Mouse (Mus musculus) kidney, postnatal 0 days (tissue): ENCODE measurements around the gene Limk1. TPM values are rescaled to one million over a fixed set of nuclear protein-coding genes. Genes with fewer than 3 reads are reported as not detected.

Source experiments
- ATAC-seq: fragments of 200-750 bp; cut with Nextera tagmentation; replicated peaks from 2 replicates; pipeline ENCODE4 v1.8.0; 2017; ENCODE audit warnings: low read depth, moderate number of reproducible peaks, moderate TSS enrichment, moderate library complexity; ENCODE audit not compliant: low FRiP score
- DNase-seq: peaks from one replicate; pipeline ENCODE4 v3.0.0-alpha.2; 2016; ENCODE audit warnings: low spot score
- H3K27ac ChIP-seq: fragments of 300-500 bp; sonication (generic); 2 replicates; pipeline ENCODE4 v1.5.1; 2014; ENCODE audit warnings: mild to moderate bottlenecking
- H3K27me3 ChIP-seq: fragments of 300-500 bp; sonication (generic); 2 replicates; pipeline ENCODE4 v1.6.1; 2014; ENCODE audit warnings: low read length, mixed read lengths; ENCODE audit not compliant: insufficient read depth
- H3K36me3 ChIP-seq: fragments of 300-500 bp; sonication (generic); 2 replicates; pipeline ENCODE4 v1.6.1; 2014; ENCODE audit warnings: low read length, mixed read lengths; ENCODE audit not compliant: insufficient read depth
- H3K4me1 ChIP-seq: fragments of 300-500 bp; sonication (generic); replicated peaks from 2 replicates; pipeline ENCODE4 v1.6.1; 2014; ENCODE audit warnings: antibody characterized with exemption, low read length, mixed read lengths; ENCODE audit not compliant: insufficient read depth
- H3K4me2 ChIP-seq: fragments of 300-500 bp; sonication (generic); 2 replicates; pipeline ENCODE4 v1.6.1; 2014; ENCODE audit warnings: mild to moderate bottlenecking, low read length, moderate library complexity, mixed read lengths
- H3K4me3 ChIP-seq: fragments of 300-500 bp; sonication (generic); replicated peaks from 2 replicates; pipeline ENCODE4 v1.5.1; 2014; ENCODE audit warnings: low read depth, low read length
- H3K9ac ChIP-seq: fragments of 300-500 bp; sonication (generic); 2 replicates; pipeline ENCODE4 v1.6.1; 2014; ENCODE audit warnings: low read depth, low read length
- H3K9me3 ChIP-seq: fragments of 300-500 bp; sonication (generic); replicated peaks from 2 replicates; pipeline ENCODE4 v1.6.1; 2016; ENCODE audit warnings: low read length, inconsistent platforms, mixed read lengths
- CTCF ChIP-seq: IDR thresholded peaks from 2 replicates; pipeline ENCODE4 v1.5.1; 2016; ENCODE audit warnings: antibody characterized with exemption, low read depth, mild to moderate bottlenecking, moderate library complexity
- WGBS: fragments of 180-500 bp; shearing (Covaris S2); extraction: QIAGEN DNeasy Blood & Tissue Kit; methylation state at CpG from one replicate; pipeline ENCODE4 v1.1.7; 2014; 5-methylcytosine and 5-hydroxymethylcytosine counted together
- polyA plus RNA-seq: library from polyadenylated mRNA; unstranded; fragments of >200 nt; fragmentation: Nextera tagmentation; extraction: Ambion mirVana; gene quantifications from 2 replicates; pipeline ENCODE4 v1.2.1, GENCODE M21; 2015

Gene Limk1
- polyA plus RNA-seq, 1 experiment from 2014 or later: 3.4 TPM

DNA sequence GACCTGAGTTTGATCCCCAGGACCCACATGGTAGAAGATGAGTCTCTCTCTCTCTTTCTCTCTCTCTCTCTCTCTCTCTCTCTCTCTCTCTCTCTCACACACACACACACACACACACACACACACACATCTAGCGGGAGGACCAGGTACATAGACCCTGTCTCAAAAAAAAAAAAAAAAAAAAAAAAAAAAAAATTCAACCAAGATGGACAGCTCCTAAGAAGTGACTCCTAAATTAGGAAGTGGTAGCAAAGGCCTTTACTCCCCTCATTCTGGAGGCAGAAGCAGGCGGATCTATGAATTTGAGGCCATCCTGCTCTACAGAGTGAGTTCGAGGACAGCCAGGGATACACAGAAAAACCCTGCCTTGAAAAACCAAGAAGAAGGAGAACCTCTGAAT, 48.0 kb downstream of the Limk1 start:
- WGBS: 93% methylated on average over 3 of the region's 3 CpGs
- DNase-seq (no peak), ATAC-seq (no peak)
- Histone ChIP-seq H3K9me3 (no peaks in the 10 kb centered on the region), H3K4me1 (peaks cover 4% of the 10 kb centered on the region; the same call in 1 of the 2 replicates), H3K27ac (no peak overlapping the region), H3K9ac (no peak overlapping the region), H3K4me3 (no peak overlapping the region), H3K36me3 (peaks cover 9% of the 10 kb centered on the region), H3K27me3 (no peaks in the 10 kb centered on the region), H3K4me2 (no peak overlapping the region)
- TF ChIP-seq CTCF: no peak

DNA sequence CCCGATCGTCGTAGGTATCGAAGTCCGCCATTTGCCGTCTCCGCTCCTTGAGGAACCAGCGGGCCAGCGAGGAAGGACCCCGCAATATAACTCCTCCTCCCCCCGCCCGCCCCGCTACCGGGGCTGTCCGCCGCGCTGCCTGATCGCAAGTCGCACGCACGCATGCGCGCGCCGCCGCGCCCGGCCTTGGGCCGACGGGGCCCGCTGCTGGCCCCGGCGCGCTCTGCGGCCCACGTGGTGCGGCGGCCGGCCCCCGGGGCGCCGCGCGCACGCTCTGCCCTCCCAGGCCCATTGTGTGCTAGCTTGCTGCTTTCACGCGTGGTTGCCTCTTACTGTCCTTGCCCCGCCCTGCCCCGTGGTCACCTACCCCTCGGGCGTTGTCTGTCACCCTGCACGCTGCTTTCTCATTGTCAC, 49.1 kb downstream of the Limk1 start, which contains the start of gene Eif4h:
TSS of gene Eif4h (minus strand) at position 222 of the 414 bp plus-strand sequence.
- H3K9me3 ChIP-seq: no peaks in the 10 kb centered on the region
- WGBS: under 1% methylated on average over 49 of the region's 52 CpGs
- peaks cover 4% of the 10 kb centered on the region; the same call in 1 of the 2 replicates for H3K4me1 ChIP-seq
- DNase-seq: peak; percentile 96
- H3K9ac ChIP-seq: peak within 1 kb of the TSS; percentile 99
- peak within 1 kb of the TSS; percentile 96 for H3K4me3 ChIP-seq
- peaks cover 11% of the 10 kb centered on the region for H3K36me3 ChIP-seq
- H3K27ac ChIP-seq: peak within 1 kb of the TSS; percentile 95
- TF ChIP-seq CTCF: no peak
- peak within 1 kb of the TSS; percentile 81 for H3K4me2 ChIP-seq
- ATAC-seq: peak; percentile 96
- H3K27me3 ChIP-seq: no peaks in the 10 kb centered on the region

DNA sequence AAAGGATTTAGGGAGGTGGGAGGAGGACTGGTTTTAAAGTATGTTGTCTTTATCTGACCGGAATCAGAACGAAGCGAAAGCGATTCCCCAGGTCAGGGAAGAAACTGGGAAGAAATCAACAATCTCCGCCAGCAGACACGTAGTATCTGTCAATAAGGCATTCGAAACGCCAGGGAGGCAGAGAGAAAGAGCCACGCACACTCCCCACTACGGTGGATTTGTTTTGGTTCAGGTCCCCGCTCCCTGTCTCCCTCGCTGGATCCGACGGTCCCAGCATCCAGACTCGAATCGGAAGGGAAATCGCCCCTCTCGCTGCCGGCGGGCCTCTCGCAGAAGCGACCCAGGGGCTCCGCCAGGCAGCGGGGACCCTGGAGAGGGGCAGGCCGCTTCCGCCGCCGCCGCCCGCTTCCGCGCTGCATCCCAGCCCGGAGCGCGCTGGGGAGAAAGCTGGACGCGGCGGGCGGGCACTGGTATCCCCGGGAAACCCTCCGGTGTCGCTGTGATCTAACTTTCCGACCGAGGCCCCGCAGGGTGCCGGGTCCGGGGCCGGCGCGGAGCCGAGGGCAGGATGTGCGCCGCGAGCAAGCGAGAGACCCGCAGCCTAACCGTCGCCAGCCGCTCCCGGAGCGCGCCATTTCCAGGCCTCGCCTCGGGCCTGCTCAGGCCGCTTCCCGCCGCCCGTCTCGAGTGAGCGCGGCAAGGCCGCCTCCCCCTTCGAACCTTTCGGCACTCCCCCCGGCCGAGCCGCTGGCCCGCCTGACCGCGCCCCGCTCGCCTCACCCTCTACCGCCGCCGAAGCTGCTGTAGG, 49.7 kb downstream of the Limk1 start:
- ATAC-seq (peak; percentile 18; the same call in 1 of the 2 replicates), DNase-seq (peak; percentile 37)
- WGBS: under 1% methylated on average over 67 of the region's 85 CpGs

DNA sequence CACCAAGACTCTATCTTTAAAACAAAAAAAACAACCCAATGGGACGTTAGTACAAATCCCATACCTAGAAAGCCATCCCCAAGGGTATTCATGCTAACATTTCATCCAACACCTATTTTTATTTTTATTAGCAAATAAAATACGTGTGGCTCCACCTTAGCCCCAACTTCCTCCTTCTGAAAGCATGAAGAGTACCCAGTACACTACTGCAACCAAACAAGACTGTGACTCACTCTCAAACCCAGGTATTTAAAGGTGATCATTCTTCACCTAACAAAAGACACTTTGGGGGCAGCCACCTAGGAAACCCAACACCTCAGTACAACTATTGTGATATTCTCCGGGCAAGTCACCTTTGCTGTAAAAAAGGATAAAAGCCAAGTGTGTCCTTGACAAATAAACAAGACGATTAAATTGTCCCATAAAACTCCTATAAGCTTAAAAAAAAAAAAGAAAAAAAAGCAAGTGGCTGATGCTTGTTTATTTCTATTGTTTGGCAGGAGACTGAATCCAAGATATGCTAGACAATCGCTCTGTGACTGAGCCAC, 50.5 kb downstream of the Limk1 start:
- no peak for TF ChIP-seq CTCF
- 8% methylated on average over 5 of the region's 5 CpGs for WGBS
- ATAC-seq: no peak
- no peak for DNase-seq
- H3K27ac ChIP-seq: peak overlapping the region; percentile 95
- peak overlapping the region; percentile 81 for H3K4me2 ChIP-seq
- no peaks in the 10 kb centered on the region for H3K27me3 ChIP-seq
- peak overlapping the region; percentile 99 for H3K9ac ChIP-seq
- H3K9me3 ChIP-seq: no peaks in the 10 kb centered on the region
- H3K4me3 ChIP-seq: peak overlapping the region; percentile 96
- peaks cover 4% of the 10 kb centered on the region; the same call in 1 of the 2 replicates for H3K4me1 ChIP-seq
- peaks cover 11% of the 10 kb centered on the region for H3K36me3 ChIP-seq

More for the DNA sequence above, 49.7 kb downstream of the Limk1 start:
- Histone ChIP-seq H3K36me3 (peaks cover 11% of the 10 kb centered on the region), H3K27ac (peak overlapping the region; percentile 95), H3K27me3 (no peaks in the 10 kb centered on the region), H3K4me3 (peak overlapping the region; percentile 96), H3K4me2 (peak overlapping the region; percentile 81), H3K9me3 (no peaks in the 10 kb centered on the region), H3K4me1 (peaks cover 4% of the 10 kb centered on the region; the same call in 1 of the 2 replicates), H3K9ac (peak overlapping the region; percentile 99)
- no peak for TF ChIP-seq CTCF

DNA sequence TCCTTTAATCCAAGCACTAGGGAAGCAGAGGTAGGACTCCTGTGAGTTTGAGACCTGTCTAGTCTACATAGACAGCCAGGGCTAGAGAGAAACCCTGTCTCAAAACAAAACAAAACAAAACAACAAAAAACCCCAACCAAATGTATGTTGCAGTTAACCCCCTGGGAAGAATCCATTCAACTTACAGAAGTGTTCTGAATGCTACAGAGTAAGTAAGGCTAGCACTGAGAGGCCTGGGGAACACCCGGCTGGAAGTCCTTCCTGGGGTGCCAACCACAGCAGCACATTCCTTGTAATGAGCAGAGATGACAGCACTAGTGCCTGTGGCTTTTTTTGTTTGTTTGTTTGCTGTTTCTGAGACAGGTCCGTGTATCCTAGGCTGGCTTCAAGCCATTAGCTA, 55.6 kb downstream of the Limk1 start:
- Histone ChIP-seq H3K27me3 (no peaks in the 10 kb centered on the region), H3K4me3 (no peak overlapping the region), H3K27ac (no peak overlapping the region), H3K4me2 (no peak overlapping the region), H3K9me3 (no peaks in the 10 kb centered on the region), H3K4me1 (peaks cover 3% of the 10 kb centered on the region; the same call in 1 of the 2 replicates), H3K9ac (no peak overlapping the region), H3K36me3 (peaks cover 14% of the 10 kb centered on the region)
- no peak for TF ChIP-seq CTCF
- no peak for DNase-seq
- 61% methylated on average over 2 of the region's 2 CpGs for WGBS
- ATAC-seq: no peak

DNA sequence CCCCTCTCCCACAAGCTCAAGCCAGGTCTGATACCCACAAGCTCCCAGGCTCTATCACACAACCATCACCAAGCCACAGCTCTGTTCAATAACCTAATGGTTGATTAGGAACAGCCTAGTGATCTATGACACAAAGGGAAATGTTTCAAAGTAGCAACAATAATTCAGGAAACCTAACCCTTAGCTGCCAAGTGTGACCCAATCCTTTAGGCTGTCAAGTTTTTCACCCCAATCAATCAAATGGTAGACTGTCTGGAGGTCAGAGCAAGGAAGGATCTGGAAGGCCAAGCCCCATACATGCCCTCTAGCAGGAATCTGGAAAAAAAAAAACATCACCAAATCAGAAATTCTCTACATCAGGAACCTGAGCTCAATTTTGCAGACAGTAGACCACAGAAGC, 57.6 kb downstream of the Limk1 start:
- DNase-seq: no peak
- H3K9me3 ChIP-seq: no peaks in the 10 kb centered on the region
- H3K9ac ChIP-seq: no peak overlapping the region
- no peak overlapping the region for H3K4me2 ChIP-seq
- no peak overlapping the region for H3K27ac ChIP-seq
- no peaks in the 10 kb centered on the region for H3K27me3 ChIP-seq
- H3K4me3 ChIP-seq: no peak overlapping the region
- TF ChIP-seq CTCF: no peak
- H3K36me3 ChIP-seq: peaks cover 29% of the 10 kb centered on the region
- H3K4me1 ChIP-seq: no peaks in the 10 kb centered on the region
- no peak for ATAC-seq
